Mouse (Mus musculus): ENCODE results near the gene Zfp13.

GRCm38 (mm10) chr17:23550188-23550791 is 49.0 kb downstream of the Zfp13 start:
- TF ChIP-seq CTCF (IDR thresholded peaks at IDR 0.05; ENCODE audit: borderline replicate concordance, control insufficient read depth, extremely low read depth, insufficient read depth, low read length, poor library complexity) (no peak), POLR2A (IDR thresholded peaks at IDR 0.05; ENCODE audit: control insufficient read depth, extremely low read depth, insufficient read depth, low read length, poor library complexity) (no peak)
